ENCODE assay signal across 20 mouse cellular contexts in the genomic region with DNA sequence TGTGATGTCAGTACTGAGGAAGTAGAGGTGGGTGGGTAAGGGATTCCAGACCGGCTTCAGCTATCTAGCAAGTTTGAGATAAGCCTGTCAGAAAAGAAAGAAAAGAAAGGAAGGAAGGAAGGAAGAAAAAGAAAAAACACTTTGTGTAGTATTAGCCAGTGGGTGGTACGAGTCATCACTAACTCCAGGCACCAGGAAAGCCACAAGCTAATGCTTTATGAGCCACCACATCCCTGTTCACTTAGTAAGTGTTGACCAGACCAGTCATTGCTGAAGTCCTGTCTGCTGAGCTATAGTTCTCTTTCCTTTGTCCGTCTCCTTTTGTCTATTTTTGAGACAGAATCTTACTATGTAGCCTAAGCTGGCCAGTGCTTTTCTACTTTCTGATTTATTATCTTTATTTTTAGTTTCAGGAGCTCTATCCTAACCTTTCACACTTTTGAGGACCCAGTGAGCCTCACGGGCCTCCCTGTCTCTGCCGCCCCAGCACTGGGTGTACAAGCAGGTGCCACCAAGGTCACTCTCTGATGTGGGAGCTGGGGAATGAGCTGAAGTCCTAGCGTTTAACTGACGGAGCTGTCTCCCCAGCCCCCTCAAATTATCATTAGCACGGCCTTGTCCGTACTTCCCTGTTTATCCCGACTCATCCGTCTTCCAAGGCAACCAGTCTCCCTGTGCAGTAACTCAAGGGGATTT. TPM values are rescaled to one million over a fixed set of nuclear protein-coding genes. Genes with fewer than 3 reads are reported as not detected.
DNase-seq lines count a peak whose midpoint lies in the region; ATAC-seq lines count a peak whose summit lies in the region.
"Had no signal": no experiment of that assay in that cellular context is flagged by ENCODE, and none has a peak within 500 bp of the region (broad histone marks: within the 10 kb centered on the region; RNA-seq: fewer than 3 reads in every experiment).

No protein-coding gene starts in this region.

- H3K4me2 ChIP-seq in liver, embryonic 12.5 days = no peak overlapping the region
- H3K4me2 ChIP-seq: hindbrain, embryonic 12.5 days; kidney, embryonic 15.5 days; limb, embryonic 12.5 days had no signal

- peaks cover 41% of the 10 kb centered on the region for H3K4me1 ChIP-seq in liver, embryonic 12.5 days
- peaks cover 23% of the 10 kb centered on the region for H3K4me1 ChIP-seq in limb, embryonic 10.5 days

- 41% methylated on average over 11 of the region's 11 CpGs for WGBS in liver, embryonic 12.5 days (ENCODE audit: insufficient replicate concordance)
- WGBS in limb, embryonic 10.5 days = 74% methylated on average over 11 of the region's 11 CpGs

- H3K27me3 ChIP-seq in liver, embryonic 12.5 days (replicated peaks) = no peaks in the 10 kb centered on the region
- no peaks in the 10 kb centered on the region for H3K27me3 ChIP-seq in limb, embryonic 10.5 days (ENCODE audit: low read depth, poor library complexity, severe bottlenecking)
- H3K27me3 ChIP-seq: hindbrain, embryonic 12.5 days; kidney, embryonic 15.5 days; limb, embryonic 12.5 days had no signal

- no peak overlapping the region for H3K9ac ChIP-seq in liver, embryonic 12.5 days
- H3K9ac ChIP-seq: hindbrain, embryonic 12.5 days; kidney, embryonic 15.5 days; limb, embryonic 12.5 days had no signal

- no peak overlapping the region for H3K4me3 ChIP-seq in liver, embryonic 12.5 days
- no peak overlapping the region for H3K4me3 ChIP-seq in limb, embryonic 10.5 days
- H3K4me3 ChIP-seq: hindbrain, embryonic 12.5 days; kidney, embryonic 15.5 days; limb, embryonic 12.5 days had no signal

- H3K9me3 ChIP-seq in liver, embryonic 12.5 days (replicated peaks) = no peaks in the 10 kb centered on the region
- no peaks in the 10 kb centered on the region for H3K9me3 ChIP-seq in limb, embryonic 10.5 days (replicated peaks)
- H3K9me3 ChIP-seq: hindbrain, embryonic 12.5 days; kidney, embryonic 15.5 days; limb, embryonic 12.5 days had no signal

- no peak for ATAC-seq in liver, embryonic 12.5 days
- no peak for ATAC-seq in megakaryocyte-erythroid progenitor cell, adult 5-6 weeks (replicated peaks; ENCODE audit: low FRiP score, low TSS enrichment, poor library complexity, severe bottlenecking)

- 0 out of 2 replicates have a peak overlapping the region, but pooled peaks have one; percentile 1 for H3K27ac ChIP-seq in liver, embryonic 12.5 days
- no peak overlapping the region for H3K27ac ChIP-seq in limb, embryonic 10.5 days
- H3K27ac ChIP-seq: hindbrain, embryonic 12.5 days; kidney, embryonic 15.5 days; limb, embryonic 12.5 days had no signal

- no peaks in the 10 kb centered on the region for H3K36me3 ChIP-seq in liver, embryonic 12.5 days
- peaks cover 58% of the 10 kb centered on the region for H3K36me3 ChIP-seq in limb, embryonic 10.5 days

- peak; percentile 51 for DNase-seq in adrenal gland, adult 2 months
- DNase-seq in adrenal gland, postnatal 4 days (ENCODE audit: low spot score in 2 of 2) = no peak
- no peak for DNase-seq in liver
- DNase-seq in 416B (ENCODE audit: low read depth) = peak; percentile 82
- peak; percentile 28 to 54 for DNase-seq in adrenal gland, postnatal 36 days
- DNase-seq in limb, embryonic 10.5 days (ENCODE audit: low spot score) = no peak
- DNase-seq: cerebellum, adult 18-20 months; gastrocnemius, postnatal 36 days; lung, adult 18-20 months; retina, postnatal 1 day; thymus, postnatal 25 days had no signal

RNA-seq across cellular contexts. Expression of a gene that starts 10.0 kb away (rescaled TPM):
- 10 to 100 TPM; 40.2 to 43.2 TPM for total RNA-seq in adrenal gland, adult 2 months (2021)
- polyA plus RNA-seq in adrenal gland, adult 2 months (2012; rRNA removed) = 20.0 and 20.1 TPM in 2 replicates
- 10 to 100 TPM; 28.2 to 31.7 TPM for total RNA-seq in adrenal gland, postnatal 4 days (2021)
- 2.2 and 2.4 TPM in 2 replicates for polyA plus RNA-seq in liver, embryonic 12.5 days (2016; fragmentation: Nextera tagmentation; extraction: Ambion mirVana)
- 10 to 100 TPM; 33.8 to 47.7 TPM for total RNA-seq in adrenal gland, postnatal 36 days (2021)
- 7.0 and 7.6 TPM in 2 replicates for polyA plus RNA-seq in limb, embryonic 10.5 days (2016; fragmentation: Nextera tagmentation; extraction: Ambion mirVana)
- 4.0 and 5.5 TPM in 2 replicates for total RNA-seq in megakaryocyte-erythroid progenitor cell, adult 5-6 weeks (2014; fragmentation: Nextera tagmentation)
- total RNA-seq in megakaryocyte-erythroid progenitor cell, adult 5-6 weeks (2017) = 1.4 and 6.9 TPM in 2 replicates

RNA-seq across cellular contexts. Expression of a gene that starts 33.6 kb away (rescaled TPM):
- 10 to 100 TPM; 12.9 to 16.3 TPM for total RNA-seq in adrenal gland, adult 2 months (2021)
- polyA plus RNA-seq in adrenal gland, adult 2 months (2012; rRNA removed) = 38.1 and 40.4 TPM in 2 replicates
- total RNA-seq in adrenal gland, postnatal 4 days (2021) = 10 to 100 TPM; 23.7 to 23.9 TPM
- 3.4 and 4.1 TPM in 2 replicates for polyA plus RNA-seq in liver, embryonic 12.5 days (2016; fragmentation: Nextera tagmentation; extraction: Ambion mirVana)
- total RNA-seq in adrenal gland, postnatal 36 days (2021) = 10 to 100 TPM; 11.9 to 14.9 TPM
- 10.6 and 13.2 TPM in 2 replicates for polyA plus RNA-seq in limb, embryonic 10.5 days (2016; fragmentation: Nextera tagmentation; extraction: Ambion mirVana)
- not detected in 2 replicates for total RNA-seq in megakaryocyte-erythroid progenitor cell, adult 5-6 weeks (2014; fragmentation: Nextera tagmentation)
- total RNA-seq in megakaryocyte-erythroid progenitor cell, adult 5-6 weeks (2017) = not detected in 2 replicates

RNA-seq across cellular contexts. Expression of a gene that starts 38.0 kb away (rescaled TPM):
- total RNA-seq in adrenal gland, adult 2 months (2021) = 1 to 10 TPM in 1 of 2 experiments, not detected in 1; 1.8 TPM
- 0.54 TPM in 1 of 2 replicates, not detected in the other for polyA plus RNA-seq in adrenal gland, adult 2 months (2012; rRNA removed)
- under 1 TPM; 0.25 to 0.34 TPM for total RNA-seq in adrenal gland, postnatal 4 days (2021)
- 0.08 TPM in 1 of 2 replicates, not detected in the other for polyA plus RNA-seq in liver, embryonic 12.5 days (2016; fragmentation: Nextera tagmentation; extraction: Ambion mirVana)
- total RNA-seq in adrenal gland, postnatal 36 days (2021) = under 1 TPM; 0.56 TPM
- not detected in 2 replicates for polyA plus RNA-seq in limb, embryonic 10.5 days (2016; fragmentation: Nextera tagmentation; extraction: Ambion mirVana)
- not detected in 2 replicates for total RNA-seq in megakaryocyte-erythroid progenitor cell, adult 5-6 weeks (2014; fragmentation: Nextera tagmentation)
- total RNA-seq in megakaryocyte-erythroid progenitor cell, adult 5-6 weeks (2017) = not detected in 2 replicates
- total RNA-seq: gastrocnemius, postnatal 36 days; monocyte, adult 5-6 weeks had no signal
- polyA plus RNA-seq: forebrain, embryonic 11.5 days; intestine, embryonic 14.5 days; kidney, embryonic 15.5 days; limb, embryonic 12.5 days; small intestine, adult 2 months had no signal

Comparison
In these comparisons a context has a peak if more than half of its experiments do, and no peak if none do; other contexts are left out.
1. DNase-seq: peak in adrenal gland, adult 2 months (single experiment), 416B (single experiment) and adrenal gland, postnatal 36 days (2 of 2); none in adrenal gland, postnatal 4 days (0 of 2), liver (single experiment) and limb, embryonic 10.5 days (single experiment).
2. RNA of a gene that starts 33.6 kb away (total RNA-seq): 23.7 to 23.9 TPM in adrenal gland, postnatal 4 days, 12.9 to 16.3 TPM in adrenal gland, adult 2 months and 11.9 to 14.9 TPM in adrenal gland, postnatal 36 days; not detected in megakaryocyte-erythroid progenitor cell, adult 5-6 weeks; every median in the first group is over 10 times any median in the second.